Mouse (Mus musculus) spleen, adult 2 months (tissue): ENCODE results near the gene Tmem130. TPM values are rescaled to one million over a fixed set of nuclear protein-coding genes. Genes with fewer than 3 reads are reported as not detected.
"Not testable (repeated sequence)": the region's sequence is repeated elsewhere in the genome, so short reads cannot be mapped to it uniquely, and the experiment has no call there.

ENCODE experiments used
- DNase-seq, 2 experiments: peaks; one replicate each; pipeline versions ENCODE4 v3.0.0 to v3.0.0-alpha.2; 2012 to 2021; ENCODE audit warnings: low spot score in 2 of 2, low read depth in 1 of 2
- H3K27ac ChIP-seq: fragments of 200-500 bp; 2 replicates; pipeline ENCODE4 v1.5.1; 2012; ENCODE audit warnings: low read length, inconsistent platforms; ENCODE audit not compliant: insufficient read depth
- H3K27me3 ChIP-seq: fragments of 200-500 bp; 2 replicates; pipeline ENCODE4 v1.6.1; 2012; ENCODE audit warnings: mild to moderate bottlenecking, moderate library complexity, low read length, inconsistent platforms; ENCODE audit not compliant: control insufficient read depth, insufficient read depth
- H3K36me3 ChIP-seq: fragments of 200-500 bp; 2 replicates; pipeline ENCODE4 v1.6.1; 2012; ENCODE audit warnings: mild to moderate bottlenecking, low read length, inconsistent platforms; ENCODE audit not compliant: control insufficient read depth, insufficient read depth
- H3K4me1 ChIP-seq: fragments of 200-500 bp; 2 replicates; pipeline ENCODE4 v1.6.1; 2011; ENCODE audit warnings: inconsistent platforms; ENCODE audit not compliant: control insufficient read depth, insufficient read depth, insufficient read length
- H3K4me3 ChIP-seq: fragments of 200-500 bp; 2 replicates; pipeline ENCODE4 v1.5.1; 2011; ENCODE audit warnings: mild to moderate bottlenecking, inconsistent platforms; ENCODE audit not compliant: insufficient read depth, insufficient read length; ENCODE audit errors: extremely low read depth
- CTCF ChIP-seq: fragments of 200-500 bp; IDR thresholded peaks from 2 replicates; pipeline ENCODE4 v1.5.1; 2011; ENCODE audit warnings: mild to moderate bottlenecking, inconsistent platforms; ENCODE audit not compliant: insufficient read depth, insufficient read length, insufficient replicate concordance; ENCODE audit errors: extremely low read depth
- POLR2A ChIP-seq: fragments of 200-500 bp; IDR thresholded peaks from 2 replicates; pipeline ENCODE4 v1.6.1; 2011; ENCODE audit warnings: low read depth, low read length, inconsistent platforms
- WGBS: fragments of 180-500 bp; shearing (Covaris S2); methylation state at CpG from one replicate; pipeline ENCODE4 v1.1.7; 2018; 5-methylcytosine and 5-hydroxymethylcytosine counted together
- polyA plus RNA-seq: library from polyadenylated mRNA; depleted of rRNA; stranded (reverse); fragments of >200 nt; gene quantifications from 2 replicates; pipeline ENCODE4 v1.2.3, GENCODE M21; 2012

Gene Tmem130
- polyA plus RNA-seq, 1 experiment, result not detected

DNA sequence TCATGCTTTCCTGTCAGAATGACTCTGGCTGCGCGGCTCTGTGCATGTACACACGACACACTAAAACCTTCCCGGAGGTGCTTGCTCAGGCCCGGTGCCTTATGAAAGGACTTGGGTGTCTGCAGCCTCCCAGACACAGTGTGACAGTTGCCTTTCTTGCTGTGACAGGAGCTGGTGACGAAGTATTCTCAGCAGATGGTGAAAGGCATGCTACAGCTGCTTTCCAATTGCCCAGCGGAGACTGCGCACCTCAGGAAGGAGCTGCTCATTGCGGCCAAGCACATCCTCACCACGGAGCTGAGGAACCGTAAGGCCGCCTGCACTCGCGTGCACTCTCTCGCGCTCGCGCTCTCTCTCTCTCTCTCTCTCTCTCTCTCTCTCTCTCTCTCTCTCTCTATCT is 24.8 kb upstream of the Tmem130 start:
- H3K27ac ChIP-seq, result no peak overlapping the region
- 94% methylated on average over 18 of the region's 18 CpGs for WGBS
- TF ChIP-seq CTCF (no peak), POLR2A (no peak)
- no peaks in the 10 kb centered on the region for H3K27me3 ChIP-seq
- peaks cover 57% of the 10 kb centered on the region for H3K36me3 ChIP-seq
- no peak overlapping the region for H3K4me3 ChIP-seq
- no peaks in the 10 kb centered on the region for H3K4me1 ChIP-seq
- DNase-seq, result no peak

DNA sequence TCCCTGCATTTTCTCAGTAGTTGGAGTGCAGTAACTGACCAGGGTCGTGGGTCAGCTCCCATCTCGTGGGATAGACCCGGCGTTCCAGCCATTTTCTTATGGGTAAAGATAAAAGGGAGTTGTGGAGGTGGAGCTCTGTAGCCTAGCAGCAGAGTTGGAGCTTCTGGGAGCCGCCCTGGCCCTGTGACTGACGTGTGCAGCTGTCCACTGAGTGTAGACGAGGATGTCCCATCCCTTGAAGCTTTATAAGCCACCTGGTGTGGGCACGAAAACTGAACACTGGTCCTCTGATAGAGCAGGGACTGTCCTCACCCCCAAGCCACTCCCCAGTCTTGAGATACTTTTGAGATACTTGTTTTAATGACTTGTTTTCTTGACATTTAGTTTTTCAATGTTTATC is 19.0 kb upstream of the Tmem130 start:
- TF ChIP-seq CTCF, result no peak
- Histone ChIP-seq H3K27ac (no peak overlapping the region), H3K4me3 (no peak overlapping the region), H3K4me1 (no peaks in the 10 kb centered on the region), H3K36me3 (peaks cover 47% of the 10 kb centered on the region), H3K27me3 (no peaks in the 10 kb centered on the region)
- DNase-seq, result no peak
- WGBS, result 91% methylated on average over 8 of the region's 8 CpGs

GRCm38 (mm10) chr5:144773231-144773630 is 11.6 kb upstream of the Tmem130 start:
- no peak overlapping the region for H3K27ac ChIP-seq
- 97% methylated on average over 6 of the region's 6 CpGs for WGBS
- no peak overlapping the region for H3K4me3 ChIP-seq
- H3K4me1 ChIP-seq, result peaks cover 6% of the 10 kb centered on the region; the same call in 1 of the 2 replicates
- no peak for DNase-seq
- no peaks in the 10 kb centered on the region for H3K27me3 ChIP-seq
- peaks cover 18% of the 10 kb centered on the region for H3K36me3 ChIP-seq
- TF ChIP-seq POLR2A, result no peak
- TF ChIP-seq CTCF, result no peak

DNA sequence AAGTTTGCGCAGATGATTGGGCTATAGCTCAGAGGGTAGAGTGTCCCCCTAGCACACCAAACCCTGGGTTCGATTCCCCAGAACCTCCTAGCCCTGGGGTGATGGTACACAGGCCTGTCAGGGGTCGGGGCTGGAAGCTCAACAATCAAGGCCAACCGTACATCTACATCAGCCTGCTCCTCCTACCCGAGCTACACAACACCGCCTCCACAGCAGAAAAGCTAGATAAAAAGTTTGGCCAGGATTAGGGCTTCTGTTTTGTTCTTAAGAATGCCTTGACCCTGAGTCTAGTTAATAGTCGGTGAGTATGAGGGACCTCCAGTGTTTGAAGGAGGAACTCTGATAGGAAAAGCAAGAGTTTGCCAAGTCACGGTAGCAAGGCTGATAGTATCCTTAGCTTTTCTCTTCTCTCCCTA is 7.5 kb upstream of the Tmem130 start:
- Histone ChIP-seq H3K27ac (no peak overlapping the region), H3K27me3 (no peaks in the 10 kb centered on the region), H3K4me1 (peaks cover 6% of the 10 kb centered on the region; the same call in 1 of the 2 replicates), H3K4me3 (peak overlapping the region; percentile 97; the same call in 1 of the 2 replicates), H3K36me3 (peaks cover 4% of the 10 kb centered on the region; the same call in 1 of the 2 replicates)
- DNase-seq, result no peak
- WGBS, result 21% methylated on average over 8 of the region's 8 CpGs
- TF ChIP-seq CTCF (no peak), POLR2A (no peak)

- H3K27ac ChIP-seq, result peak overlapping the region; percentile 99
- under 1% methylated on average over 92 of the region's 92 CpGs for WGBS
- H3K4me1 ChIP-seq, result peaks cover 6% of the 10 kb centered on the region; the same call in 1 of the 2 replicates
- peak overlapping the region; percentile 97 for H3K4me3 ChIP-seq
- no peaks in the 10 kb centered on the region for H3K27me3 ChIP-seq
- peak; percentile 61 for TF ChIP-seq POLR2A
- TF ChIP-seq CTCF, result peak; percentile 78; the same call in 1 of the 2 replicates
- peak; percentile 88 to 89 for DNase-seq
- peaks cover under 1% of the 10 kb centered on the region; the same call in 1 of the 2 replicates for H3K36me3 ChIP-seq
These were observed 6.6 kb upstream of the Tmem130 start for GRCm38 (mm10) chr5:144767911-144768841.

DNA sequence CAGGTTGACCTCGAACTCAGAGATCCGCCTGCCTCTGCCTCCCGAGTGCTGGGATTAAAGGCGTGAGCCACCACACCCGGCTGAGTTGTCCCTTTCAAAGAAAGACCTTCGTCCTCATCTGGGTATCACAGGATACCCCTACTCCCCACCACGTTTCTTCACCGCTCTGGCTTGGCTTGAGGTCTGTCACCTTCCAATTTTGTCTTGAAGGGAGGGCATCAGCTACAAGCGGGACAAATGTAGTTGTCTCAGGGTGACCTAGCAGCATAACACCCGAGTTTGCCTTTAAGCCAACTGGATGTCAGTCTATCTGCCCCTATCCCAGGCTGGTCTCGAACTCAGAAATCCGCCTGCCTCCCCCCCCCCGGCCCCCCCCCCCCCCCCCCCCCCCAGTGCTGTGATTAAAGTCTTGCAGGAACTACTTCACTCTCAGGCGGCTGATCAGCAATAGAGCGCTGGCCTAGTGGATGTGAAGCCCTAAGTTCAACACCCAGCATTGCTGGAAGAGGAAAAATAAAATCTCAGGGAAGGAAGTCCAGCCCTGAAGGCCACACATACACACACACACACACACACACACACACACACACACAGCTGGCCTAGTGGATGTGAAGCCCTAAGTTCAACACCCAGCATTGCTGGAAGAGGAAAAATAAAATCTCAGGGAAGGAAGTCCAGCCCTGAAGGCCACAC is 5.6 kb upstream of the Tmem130 start, which contains the start of gene Trrap:
TSS of gene Trrap (plus strand) at position 627 of the 693 bp plus-strand sequence.
- H3K4me3 ChIP-seq, result peak within 1 kb of the TSS; percentile 97
- H3K4me1 ChIP-seq, H3K36me3 ChIP-seq, DNase-seq, H3K27me3 ChIP-seq: not testable (repeated sequence)
- H3K27ac ChIP-seq, result peak within 1 kb of the TSS; percentile 99
- WGBS, result 78% methylated on average over 15 of the region's 15 CpGs
